Mouse (Mus musculus): ENCODE results near the gene Wdr44.
"Not testable (repeated sequence)": the region's sequence is repeated elsewhere in the genome, so short reads cannot be mapped to it uniquely, and the experiment has no call there.

Wdr44 gene

GRCm38 (mm10) chrX:23692722-23693442 is at the start of gene Wdr44:
Wdr44 (plus strand) TSS chrX:23693051.
- in situ Hi-C loops (cut with MboI, MseI) = no loop called here

GRCm38 (mm10) chrX:23648371-23648770 is 44.5 kb upstream of the Wdr44 start:
- in situ Hi-C loops (cut with MboI, MseI) = no loop called here

- in situ Hi-C loops (cut with MboI, MseI) = no loop called here
These were observed 30.6 kb upstream of the Wdr44 start for GRCm38 (mm10) chrX:23662216-23662615.

GRCm38 (mm10) chrX:23673193-23673592 is 19.7 kb upstream of the Wdr44 start:
- in situ Hi-C loops (cut with MboI, MseI) = no loop called here

GRCm38 (mm10) chrX:23675450-23675849 is 17.4 kb upstream of the Wdr44 start:
- in situ Hi-C loops (cut with MboI, MseI) = loop anchor here (5.0 kb wide), 1 partner anchor 92 kb away; no protein-coding TSS in a partner anchor

- in situ Hi-C loops (cut with MboI, MseI) = loop anchor here (5.0 kb wide), 1 partner anchor 91 kb away; no protein-coding TSS in a partner anchor
These were observed 16.3 kb upstream of the Wdr44 start for GRCm38 (mm10) chrX:23676583-23676982.

GRCm38 (mm10) chrX:23677511-23677910 is 15.3 kb upstream of the Wdr44 start:
- in situ Hi-C loops (cut with MboI, MseI) = loop anchor here (5.0 kb wide), 1 partner anchor 90 kb away; no protein-coding TSS in a partner anchor

- in situ Hi-C loops (cut with MboI, MseI) = no loop called here
These were observed 522 bp upstream of the Wdr44 start for GRCm38 (mm10) chrX:23692336-23692721.

GRCm38 (mm10) chrX:23693443-23694400 is 871 bp downstream of the Wdr44 start:
- in situ Hi-C loops (cut with MboI, MseI) = no loop called here

GRCm38 (mm10) chrX:23694588-23694987 is 1.7 kb downstream of the Wdr44 start:
- in situ Hi-C loops (cut with MboI, MseI) = no loop called here

- in situ Hi-C loops (cut with MboI, MseI) = no loop called here
These were observed 2.3 kb downstream of the Wdr44 start for GRCm38 (mm10) chrX:23695109-23695508.

GRCm38 (mm10) chrX:23697346-23697745 is 4.5 kb downstream of the Wdr44 start:
- in situ Hi-C loops (cut with MboI, MseI) = no loop called here

GRCm38 (mm10) chrX:23699023-23699422 is 6.2 kb downstream of the Wdr44 start:
- in situ Hi-C loops (cut with MboI, MseI) = no loop called here

- in situ Hi-C loops (cut with MboI, MseI) = no loop called here
These were observed 24.4 kb downstream of the Wdr44 start for GRCm38 (mm10) chrX:23717247-23717646.

- in situ Hi-C loops (cut with MboI, MseI) = no loop called here
These were observed 34.6 kb downstream of the Wdr44 start for GRCm38 (mm10) chrX:23727463-23727862.

GRCm38 (mm10) chrX:23754671-23755070 is 61.8 kb downstream of the Wdr44 start:
- in situ Hi-C loops (cut with MboI, MseI) = no loop called here

- in situ Hi-C loops (cut with MboI, MseI) = loop anchor here (5.0 kb wide), 1 partner anchor 91 kb away; no protein-coding TSS in a partner anchor
These were observed 75.0 kb downstream of the Wdr44 start for GRCm38 (mm10) chrX:23767849-23768248.

- in situ Hi-C loops (cut with MboI, MseI) = no loop called here
These were observed 114.3 kb downstream of the Wdr44 start for GRCm38 (mm10) chrX:23807125-23807524.

- in situ Hi-C loops (cut with MboI, MseI) = no loop called here
These were observed 117.5 kb downstream of the Wdr44 start for GRCm38 (mm10) chrX:23810365-23810764.

GRCm38 (mm10) chrX:23813287-23813686 is 120.4 kb downstream of the Wdr44 start:
- in situ Hi-C loops (cut with MboI, MseI) = not testable (repeated sequence)

- in situ Hi-C loops (cut with MboI, MseI) = not testable (repeated sequence)
These were observed 130.0 kb downstream of the Wdr44 start for GRCm38 (mm10) chrX:23822885-23823284.

- in situ Hi-C loops (cut with MboI, MseI) = no loop called here
These were observed 130.7 kb downstream of the Wdr44 start for GRCm38 (mm10) chrX:23823398-23824023.

All from regulatory T cell (primary cell).